Mouse (Mus musculus) ovary, adult 18-20 months (tissue): ENCODE data around the gene Cebpz.

Experiments
- DNase-seq: peaks from one replicate; pipeline ENCODE4 v3.0.0; 2022; ENCODE audit warnings: low spot score, mixed read lengths

Cebpz gene

DNA sequence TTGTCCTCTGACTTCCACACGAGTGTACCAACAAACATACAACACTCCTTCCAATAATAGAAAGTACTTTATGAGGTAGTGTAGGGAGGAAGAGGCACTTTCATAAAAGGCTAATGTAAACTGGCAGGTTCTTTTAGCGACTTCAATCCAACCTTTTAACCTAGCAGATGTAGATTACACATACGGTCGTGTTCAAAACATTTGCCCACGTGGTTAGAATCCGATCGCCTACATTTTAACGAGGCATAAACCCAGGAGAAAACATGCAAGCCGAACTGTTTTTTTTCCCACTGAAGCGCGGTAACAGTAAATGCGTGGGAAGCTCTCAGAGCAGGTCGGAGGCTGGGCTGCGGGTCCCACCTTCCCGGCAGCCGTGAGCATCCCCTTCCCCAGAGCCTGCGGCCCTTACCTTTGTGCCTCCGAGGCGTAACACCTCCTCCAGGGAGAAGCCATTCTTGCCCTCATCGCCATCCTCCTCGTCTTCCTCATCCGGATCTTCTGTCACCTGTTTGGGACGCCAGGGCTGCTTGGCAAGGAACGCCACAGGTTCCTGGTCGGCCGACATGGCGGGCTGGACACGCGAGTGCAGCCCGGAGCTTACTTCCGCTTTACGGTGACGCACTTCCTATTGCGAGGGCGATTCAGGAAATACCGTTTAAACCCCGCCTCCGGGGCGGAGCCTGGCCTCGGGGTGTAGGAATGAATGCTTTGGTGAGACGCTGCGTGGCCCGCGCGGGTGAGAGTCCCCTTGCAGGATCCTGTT, at the start of gene Cebpz, which contains the start of gene Ndufaf7:
Gene Cebpz (minus strand): TSS at position 601 of the 763 bp plus-strand sequence.
Gene Ndufaf7 (plus strand): TSS at position 671 of the 763 bp plus-strand sequence.
- peak; percentile 93 for DNase-seq

DNA sequence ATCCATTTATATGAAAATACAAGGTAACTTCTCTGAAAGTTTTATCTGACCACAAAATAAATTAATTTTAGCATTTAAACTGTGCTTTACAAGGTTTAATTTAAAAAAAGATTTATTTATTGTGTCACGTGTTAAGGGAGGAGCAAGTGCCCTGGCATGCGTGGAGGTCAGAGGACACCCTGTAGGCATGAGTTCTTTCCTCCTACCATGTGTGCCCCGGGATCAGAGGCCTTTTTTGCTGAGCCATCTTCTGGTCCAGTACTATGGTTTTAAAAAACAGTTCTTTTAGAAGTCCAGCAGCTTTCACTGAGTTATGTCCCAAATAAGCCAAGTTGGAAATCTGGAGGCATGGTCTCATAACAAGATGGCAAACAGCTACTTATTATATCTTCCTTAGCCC, 46.9 kb upstream of the Cebpz start:
- DNase-seq: no peak

DNA sequence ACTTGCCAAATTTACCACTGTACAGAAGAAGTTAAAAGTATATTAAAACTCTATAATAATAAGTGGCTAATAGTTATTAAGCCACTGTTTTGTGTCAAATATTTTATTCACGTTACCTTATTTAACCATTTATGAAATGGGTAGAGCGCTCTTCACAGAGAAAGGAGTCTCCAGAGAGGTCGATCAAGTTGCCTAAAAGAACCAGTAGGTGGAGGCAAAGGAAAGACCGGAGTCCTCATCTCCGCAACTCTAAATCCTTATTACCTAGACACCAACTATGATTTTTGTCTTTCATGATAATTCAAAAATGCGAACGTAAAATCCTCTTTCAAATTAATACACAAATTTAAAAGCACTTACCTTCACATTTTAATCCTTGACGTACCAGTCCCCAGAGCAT, 46.3 kb upstream of the Cebpz start:
- DNase-seq: no peak

DNA sequence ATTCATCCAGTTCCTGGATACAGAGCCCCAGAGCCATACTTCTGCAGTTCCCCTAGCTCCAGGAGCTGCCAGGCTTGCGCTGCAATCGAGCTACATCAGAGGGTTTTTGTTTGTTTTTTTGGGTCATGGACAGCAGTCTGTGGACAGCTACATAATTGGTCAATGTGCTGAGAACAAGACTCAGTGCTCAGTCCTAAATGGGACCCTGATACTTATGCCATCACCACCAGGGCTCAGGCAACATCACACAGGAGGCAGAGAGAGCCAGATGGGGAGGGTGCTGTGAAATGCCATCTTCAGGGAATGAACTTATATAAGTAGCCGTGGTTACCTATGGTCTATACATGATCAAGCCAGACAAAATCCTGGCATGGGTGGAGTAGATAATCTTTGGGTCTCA, 31.6 kb upstream of the Cebpz start:
- DNase-seq: no peak

DNA sequence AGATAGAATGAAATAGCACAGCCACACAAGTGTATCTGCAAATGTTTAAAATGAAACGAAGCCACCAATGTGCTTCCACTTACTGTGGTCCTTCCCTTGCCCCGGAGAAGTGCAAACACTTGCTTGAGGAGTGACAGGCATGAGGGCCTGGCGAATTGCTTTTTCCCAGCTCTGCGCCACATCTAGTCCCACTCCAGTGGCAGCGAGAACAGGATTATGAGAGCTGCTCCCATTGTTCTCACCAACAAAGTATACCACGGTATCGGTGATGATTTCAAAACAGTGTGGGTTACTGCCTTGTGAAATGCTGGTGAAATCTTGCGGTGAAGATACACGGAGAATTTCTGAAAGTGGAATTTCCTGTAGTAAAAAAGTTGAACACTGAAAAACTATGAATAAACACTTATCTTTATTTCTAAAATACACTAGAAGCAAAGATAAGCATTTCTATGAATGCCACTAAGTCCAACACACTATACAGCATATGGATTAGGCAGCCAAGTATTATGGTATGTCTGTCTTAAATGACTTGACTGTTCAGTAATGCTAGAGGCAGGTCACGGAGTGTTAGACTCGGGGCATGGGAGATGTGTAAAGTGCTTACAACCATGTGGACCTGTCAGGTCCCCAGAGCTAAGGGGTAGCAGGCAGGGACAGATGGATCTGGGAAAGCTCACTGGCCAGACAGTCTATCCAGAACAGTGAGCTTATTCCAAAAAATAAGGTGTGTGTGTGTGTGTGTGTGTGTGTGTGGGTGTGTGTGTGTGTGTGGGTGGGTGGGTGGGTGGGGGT, 29.4 kb upstream of the Cebpz start:
- no peak for DNase-seq

DNA sequence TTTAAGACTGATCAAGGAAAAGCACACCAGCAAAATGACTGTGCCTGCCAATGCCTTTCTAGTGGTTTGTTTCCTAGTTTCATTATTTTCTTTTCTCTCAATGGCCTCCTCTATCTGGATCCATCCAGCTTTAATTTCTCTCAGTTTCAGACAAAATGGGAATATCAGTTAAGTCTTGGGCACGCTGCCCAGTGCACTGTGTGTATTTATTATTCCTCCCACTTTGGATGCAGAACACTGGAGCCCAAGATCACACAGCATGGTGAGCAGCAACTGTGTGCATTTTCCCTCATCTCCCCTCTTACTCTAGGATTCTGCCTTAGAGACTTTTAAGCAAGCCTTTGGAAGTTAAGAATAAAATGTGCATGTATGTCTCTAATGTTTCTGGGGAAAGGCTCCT, 27.5 kb upstream of the Cebpz start:
- no peak for DNase-seq

DNA sequence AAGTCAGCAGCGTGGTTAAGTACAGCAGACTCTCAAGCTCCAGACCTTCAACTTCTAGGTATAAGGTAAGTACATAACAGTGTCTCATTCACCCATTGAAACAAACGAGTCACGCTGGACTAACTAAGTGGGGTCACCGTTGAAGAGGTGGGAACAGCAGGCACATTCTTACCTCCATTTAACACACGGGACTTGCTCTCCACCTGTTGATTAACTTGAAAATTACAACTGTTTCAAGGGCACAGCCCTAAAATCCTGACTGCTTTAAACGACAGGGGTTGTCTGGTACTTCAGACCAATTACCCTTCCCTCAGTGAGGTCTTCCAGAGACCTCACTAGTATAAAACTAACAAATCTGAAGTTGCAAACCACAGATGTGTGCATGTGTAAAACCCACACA, 22.6 kb upstream of the Cebpz start:
- DNase-seq: no peak

DNA sequence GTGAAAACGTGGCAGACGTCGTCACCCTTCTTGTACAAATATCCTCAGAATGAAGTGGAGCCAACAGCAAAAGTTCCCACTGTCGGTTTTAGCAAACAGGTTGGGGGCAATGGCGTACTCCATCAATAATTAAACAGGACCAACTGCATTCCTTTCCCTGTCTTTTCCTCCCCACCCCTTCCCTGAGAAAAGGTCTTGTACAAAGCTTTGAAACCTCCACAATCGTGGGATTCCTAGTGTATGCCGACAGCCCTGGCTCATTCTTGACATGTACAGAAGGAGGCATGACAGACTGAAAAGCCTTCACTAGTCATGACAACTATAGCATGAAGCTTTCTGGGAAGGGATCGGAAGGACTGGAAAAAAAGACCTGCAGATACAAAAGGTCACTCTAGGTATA, 16.4 kb upstream of the Cebpz start:
- DNase-seq: no peak

DNA sequence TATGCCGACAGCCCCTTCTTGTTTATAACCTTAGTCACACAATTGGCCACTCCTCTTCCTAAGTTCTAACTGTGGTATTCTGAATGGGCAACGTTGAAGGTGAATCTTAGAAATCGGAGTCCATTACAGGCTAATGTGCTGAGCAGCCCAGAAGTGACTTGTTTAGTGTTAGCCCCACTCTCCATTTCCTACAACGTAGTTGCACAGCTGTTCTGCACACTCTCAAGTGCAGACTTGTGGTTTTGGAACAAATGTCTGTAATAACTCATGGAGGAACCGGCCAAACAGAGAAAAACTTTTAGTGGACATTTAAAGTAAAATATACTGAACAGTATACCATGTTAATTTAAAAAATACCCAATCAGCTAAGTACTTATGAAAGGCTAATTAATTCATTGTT, 15.2 kb upstream of the Cebpz start:
- DNase-seq: no peak

DNA sequence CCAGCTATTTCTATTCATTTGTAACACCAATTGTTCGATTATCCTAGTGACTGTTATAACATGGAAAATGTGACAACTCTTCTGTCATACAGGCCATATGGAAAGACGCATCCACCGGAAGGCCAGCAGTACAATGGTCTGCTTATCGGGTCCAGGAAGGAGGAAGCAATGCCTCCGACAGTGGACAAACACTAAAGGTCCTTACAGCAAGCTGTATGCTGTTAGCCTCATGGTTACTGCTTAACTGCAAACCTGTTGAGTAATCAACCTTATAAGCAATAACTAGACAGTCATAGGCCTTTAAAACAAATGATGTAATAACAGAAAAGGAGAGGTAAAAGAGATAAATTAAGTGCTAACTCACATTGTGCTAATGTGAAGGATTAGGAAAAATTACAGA, 14.4 kb upstream of the Cebpz start:
- no peak for DNase-seq

DNA sequence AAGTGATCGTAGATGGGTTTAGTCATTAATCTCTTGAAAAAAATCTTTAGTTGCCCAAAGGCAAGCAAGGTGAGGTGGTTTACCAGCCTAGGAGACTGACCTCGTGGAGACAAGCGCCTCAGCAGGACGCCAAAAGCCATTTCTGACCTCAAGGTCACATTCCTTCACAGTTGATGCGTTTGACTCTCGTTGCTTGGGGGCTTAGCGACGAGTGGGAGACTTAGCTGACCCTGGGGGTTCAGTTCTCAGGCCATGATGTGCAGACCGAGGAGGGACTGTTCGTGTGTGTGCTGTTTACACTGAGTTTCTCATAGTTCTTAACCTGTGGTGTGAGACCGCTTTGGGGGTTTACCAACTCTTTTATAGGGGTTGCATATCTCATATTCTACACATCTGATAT, 5.7 kb upstream of the Cebpz start:
- DNase-seq: no peak

DNA sequence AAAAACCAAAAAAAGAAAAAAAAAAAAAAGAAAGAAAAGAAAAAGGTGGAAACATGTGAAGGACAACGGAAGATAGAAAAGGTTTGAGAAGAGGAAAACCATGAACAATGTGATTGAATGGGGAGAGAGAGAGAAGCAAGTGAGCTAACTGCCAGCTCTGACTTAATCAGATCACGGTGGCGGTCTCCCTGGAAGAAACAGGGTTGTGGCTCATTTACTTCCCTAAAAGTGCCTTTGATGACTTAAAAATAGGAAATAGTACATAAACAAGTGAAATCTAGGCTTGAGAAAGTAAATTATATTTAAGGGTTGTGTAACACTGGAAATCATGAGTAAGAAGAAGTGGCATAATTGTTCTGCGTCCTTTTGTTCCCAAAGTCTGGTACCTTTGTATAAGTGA, 2.1 kb upstream of the Cebpz start:
- no peak for DNase-seq

DNA sequence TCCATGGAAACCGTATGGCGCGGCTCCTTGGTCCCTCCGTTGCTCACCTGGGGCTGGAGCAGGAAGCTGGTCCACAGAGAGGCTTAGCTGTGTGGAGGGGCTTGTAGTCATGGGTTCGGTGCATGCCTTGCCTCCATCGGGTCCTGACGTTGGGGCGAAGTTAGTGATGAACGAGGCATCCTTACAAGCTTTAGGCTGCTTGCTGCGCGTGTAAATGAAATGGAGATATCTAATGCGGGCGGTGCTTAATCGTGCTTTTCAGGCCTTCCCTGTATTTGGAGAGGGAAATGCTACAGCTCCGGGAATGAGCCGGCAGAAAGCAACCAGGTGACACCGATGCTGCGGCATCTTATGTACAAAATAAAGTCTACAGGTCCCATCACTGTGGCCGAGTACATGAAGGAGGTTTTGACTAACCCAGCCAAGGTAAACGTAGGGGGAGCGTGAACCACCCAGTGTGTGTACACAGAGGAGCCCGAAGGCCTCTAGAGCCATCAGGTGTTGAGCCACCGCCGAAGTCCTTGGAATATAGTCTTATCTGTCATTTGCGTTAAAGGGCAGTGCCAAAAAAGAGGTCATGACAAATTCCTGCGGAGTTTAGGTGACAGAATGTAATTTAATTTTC, 475 bp upstream of the Cebpz start:
- no peak for DNase-seq

DNA sequence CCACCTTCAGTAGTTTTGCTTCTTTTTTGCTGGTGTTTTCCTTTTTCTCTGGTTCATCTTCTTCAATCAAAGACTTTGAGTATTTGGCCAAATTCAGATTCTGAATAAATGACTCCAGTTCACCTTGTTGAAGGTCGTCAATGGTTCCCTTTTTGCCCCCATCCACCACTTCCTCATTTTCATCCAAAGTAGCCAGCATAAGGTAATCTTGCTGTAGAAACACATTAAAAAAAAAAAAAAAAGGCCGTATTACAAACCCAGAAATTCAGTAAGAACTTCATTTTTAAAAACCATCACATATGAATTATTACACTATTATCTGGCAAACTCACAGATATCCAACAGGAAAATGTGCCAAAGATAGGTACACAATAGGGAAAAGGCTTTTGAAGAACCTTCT, 1.0 kb downstream of the Cebpz start:
- DNase-seq: no peak

DNA sequence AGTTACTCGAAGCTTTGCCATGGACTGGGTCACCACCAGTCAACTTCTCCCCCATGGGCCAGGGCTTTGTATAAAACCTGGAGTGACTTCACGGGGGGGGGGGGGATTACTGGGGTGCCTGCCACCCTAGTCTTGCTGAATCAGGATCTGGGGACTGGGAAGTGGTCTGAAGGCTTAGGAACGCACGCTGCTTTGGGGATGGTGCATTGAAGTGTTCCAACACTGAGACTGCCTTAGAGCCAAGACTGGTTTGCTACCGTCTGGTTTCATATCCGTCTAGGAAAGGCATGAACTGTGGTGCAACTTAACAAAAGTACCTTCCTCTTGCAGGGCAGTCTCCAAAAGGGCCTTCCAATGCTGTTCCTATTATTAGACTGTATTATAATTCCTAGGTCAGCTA, 19.2 kb downstream of the Cebpz start:
- DNase-seq: no peak

DNA sequence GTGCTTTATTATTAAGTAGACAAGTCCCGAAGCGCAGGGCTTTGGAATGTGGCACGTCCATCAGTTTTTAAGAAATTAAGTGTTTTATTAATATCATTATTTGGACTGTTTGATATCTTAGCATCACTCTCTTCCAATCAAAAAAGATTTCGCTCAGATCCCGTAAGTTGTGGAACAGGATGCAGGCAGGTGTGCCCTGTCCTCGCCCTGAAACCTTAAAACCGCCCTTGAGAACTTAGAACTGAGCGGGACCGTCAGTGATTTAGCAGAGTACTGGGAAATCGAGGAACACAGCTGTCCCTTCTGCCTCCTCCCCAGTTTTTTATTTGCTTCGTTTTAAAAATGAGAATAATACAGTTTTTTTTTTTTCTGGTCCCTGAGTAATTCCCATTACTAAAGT, 20.0 kb downstream of the Cebpz start:
- DNase-seq: no peak

DNA sequence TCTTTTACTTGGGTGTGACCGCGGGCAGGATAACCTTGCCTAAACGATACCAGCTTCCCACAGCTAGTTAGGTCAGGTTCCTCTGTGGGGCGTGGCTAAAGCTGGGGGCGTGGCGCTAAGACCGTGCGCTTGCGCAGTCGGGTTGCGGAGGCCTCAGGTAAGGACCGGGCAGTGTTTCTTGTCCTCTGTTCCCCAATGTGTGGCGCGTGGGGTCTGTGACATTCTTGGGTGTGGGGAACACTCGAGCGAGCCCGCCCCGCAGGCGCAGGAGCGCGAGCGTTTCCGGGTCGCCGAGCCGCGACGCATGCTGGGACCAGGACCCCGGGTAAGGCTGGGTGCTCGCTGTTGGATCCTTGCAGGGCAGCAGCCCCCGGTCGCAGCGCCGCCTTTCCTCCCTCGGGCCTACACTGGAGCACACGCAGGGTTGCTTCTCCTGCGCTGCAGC, 20.5 kb downstream of the Cebpz start, which contains the start of gene Cebpzos:
Gene Cebpzos (plus strand): TSS at position 132 of the 445 bp plus-strand sequence.
- DNase-seq: peak; percentile 72

DNA sequence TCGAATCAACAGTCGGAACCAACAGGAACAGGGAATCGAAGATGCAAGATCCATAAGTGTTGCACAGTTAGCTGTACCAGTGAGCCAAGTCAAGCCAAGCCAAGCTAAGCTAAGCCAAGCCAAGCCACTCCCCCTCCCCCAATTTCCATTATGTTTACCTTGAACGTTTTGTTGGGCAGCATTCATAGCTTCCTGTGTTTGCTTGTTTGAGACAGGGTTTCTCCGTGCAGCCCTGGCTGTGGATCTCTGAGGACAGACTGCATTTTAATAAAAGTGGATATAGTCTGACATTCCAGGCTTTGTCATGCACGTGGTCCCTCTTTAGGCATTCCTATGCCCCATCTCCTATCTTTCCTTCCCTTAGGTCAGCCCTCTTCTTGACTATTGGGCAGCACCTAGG, 21.1 kb downstream of the Cebpz start:
- DNase-seq: no peak

DNA sequence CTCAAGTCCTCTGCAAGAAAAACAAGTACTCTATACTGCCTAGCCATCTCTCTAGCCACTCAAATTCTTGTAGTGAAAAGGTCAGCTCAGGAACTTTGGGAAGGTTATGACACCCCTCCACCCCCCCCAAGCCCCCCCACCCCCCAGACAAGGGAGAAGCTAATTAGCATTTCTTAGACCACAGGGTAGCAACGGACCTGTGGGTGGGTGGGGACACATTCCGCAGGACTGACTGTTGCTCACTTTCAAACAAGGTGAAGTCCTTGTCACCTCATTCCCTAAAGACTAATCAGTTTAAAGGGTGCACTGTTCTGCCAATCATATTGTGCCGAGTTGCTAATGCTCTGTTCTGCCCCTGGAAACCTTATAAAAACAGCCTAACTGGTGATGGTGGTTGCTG, 22.9 kb downstream of the Cebpz start:
- no peak for DNase-seq

DNA sequence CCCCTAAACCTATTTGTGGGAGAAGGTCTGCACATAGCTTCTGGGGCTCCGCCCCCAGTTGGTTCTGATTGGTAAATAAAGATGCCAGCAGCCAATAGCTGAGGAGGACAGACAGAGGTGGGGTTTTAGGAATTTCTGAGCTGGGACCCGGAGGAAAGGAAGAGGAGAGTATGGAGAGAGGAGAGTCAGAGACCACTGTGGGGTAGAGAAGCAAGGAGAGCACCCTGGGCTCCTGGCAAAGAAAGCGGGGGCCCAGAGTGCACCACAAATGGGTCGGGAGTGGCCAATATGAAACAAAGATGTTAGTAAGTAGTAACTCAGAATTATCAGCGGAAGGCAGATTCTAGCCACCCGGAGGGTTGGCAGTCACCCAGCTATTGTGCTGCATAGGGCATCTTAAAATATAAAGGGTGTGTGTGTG, 24.0 kb downstream of the Cebpz start:
- no peak for DNase-seq

DNA sequence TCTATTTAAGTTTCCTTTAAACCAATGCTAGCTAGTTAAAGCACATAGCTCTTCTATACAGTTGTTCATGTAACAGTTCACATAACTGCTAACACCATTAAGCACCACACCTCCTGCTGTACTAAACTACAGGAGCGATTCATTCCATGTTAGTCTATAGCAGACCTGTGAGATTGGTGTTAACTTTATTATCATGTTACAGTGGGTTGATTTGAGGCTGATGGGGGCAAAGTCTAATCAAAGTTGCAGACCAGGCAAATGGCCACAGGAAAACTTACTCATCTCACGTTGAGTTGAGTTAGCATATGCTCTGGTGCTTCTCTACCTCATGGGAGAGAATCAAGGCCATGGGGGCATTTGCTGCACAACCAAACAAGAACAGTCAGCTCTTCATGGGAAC, 27.5 kb downstream of the Cebpz start:
- no peak for DNase-seq

DNA sequence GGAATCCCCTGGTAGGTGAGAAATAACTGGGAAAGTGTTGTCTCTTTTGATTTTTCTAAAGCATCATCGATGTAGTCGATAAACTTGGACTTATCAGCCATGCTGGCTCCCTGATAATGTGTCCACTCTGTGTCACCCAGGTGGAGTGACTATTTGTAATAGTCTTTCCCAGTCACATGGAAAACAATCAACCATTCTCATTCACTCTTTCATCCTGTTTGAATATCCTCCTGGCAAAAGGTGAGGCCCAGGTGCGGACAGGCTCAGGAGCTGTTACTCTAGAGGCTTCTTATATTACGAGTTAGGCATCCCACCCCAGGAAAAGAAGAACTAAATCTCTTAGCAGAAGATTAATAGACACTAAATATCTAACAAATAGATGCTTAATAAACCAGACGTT, 30.0 kb downstream of the Cebpz start, which contains the start of gene Sult6b1:
Gene Sult6b1 (minus strand): TSS at position 101 of the 400 bp plus-strand sequence.
- no peak for DNase-seq

DNA sequence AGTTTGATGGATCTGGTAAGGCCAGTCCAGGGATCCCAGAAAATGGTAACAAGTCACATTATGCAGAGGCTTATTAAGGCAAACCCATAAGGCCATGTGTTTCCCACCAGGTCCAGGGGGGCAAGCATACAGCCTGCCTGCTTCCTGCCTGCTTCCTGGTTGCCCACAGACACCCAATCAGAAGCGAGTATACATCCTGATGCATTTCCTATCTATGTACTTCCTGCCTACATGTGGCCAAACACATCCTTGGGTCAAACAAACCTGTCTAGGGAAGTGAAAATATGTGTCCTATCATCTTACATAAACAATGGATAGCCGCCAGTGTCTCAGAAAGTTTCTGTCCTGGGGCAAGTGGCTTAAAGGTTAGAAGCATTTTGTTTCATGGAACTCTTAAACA, 33.7 kb downstream of the Cebpz start:
- DNase-seq: no peak
